Mouse (Mus musculus): ENCODE data around the gene Hs3st2.

The Hs3st2 gene

DNA sequence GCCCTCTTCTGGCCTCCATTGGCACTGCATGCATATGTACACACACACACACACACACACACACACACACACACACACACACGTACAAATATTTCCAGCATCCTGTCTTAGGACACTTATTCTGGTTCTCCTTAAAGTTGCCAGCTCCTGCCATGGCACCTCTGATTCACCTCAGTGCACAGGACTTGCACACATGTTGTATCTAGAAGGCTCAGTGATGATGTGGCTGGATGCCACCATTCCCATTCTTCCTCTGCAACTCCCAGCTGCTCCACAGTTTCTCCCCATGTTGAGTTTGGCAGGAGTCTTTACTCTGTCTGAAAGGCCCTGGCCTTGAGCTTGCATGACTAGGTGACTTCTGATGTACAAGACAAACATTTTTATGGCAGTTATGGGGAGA lies 65.1 kb downstream of the Hs3st2 start:
- DNase-seq (ENCODE audit: extremely low spot score, low read depth, low spot score): no peak

DNA sequence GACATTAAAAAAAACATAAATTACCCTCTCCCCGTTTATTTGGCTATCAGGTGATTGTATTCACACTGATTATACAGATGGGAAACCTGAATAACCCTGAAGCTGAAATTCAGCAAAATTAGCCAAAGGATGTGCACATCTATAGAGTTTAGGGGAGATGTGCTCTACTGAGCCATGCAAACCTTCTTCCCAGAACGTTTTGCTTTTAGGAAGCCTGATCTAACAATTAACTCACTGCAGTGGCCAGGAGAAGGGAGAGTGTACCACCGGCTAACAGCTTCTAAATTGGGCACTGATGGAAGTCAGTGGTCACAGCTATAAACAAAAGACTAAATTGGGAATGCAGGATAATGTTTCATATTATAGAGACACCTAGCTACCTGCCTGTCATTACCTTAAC lies 66.4 kb downstream of the Hs3st2 start:
- no peak for DNase-seq (ENCODE audit: extremely low spot score, low read depth, low spot score)

DNA sequence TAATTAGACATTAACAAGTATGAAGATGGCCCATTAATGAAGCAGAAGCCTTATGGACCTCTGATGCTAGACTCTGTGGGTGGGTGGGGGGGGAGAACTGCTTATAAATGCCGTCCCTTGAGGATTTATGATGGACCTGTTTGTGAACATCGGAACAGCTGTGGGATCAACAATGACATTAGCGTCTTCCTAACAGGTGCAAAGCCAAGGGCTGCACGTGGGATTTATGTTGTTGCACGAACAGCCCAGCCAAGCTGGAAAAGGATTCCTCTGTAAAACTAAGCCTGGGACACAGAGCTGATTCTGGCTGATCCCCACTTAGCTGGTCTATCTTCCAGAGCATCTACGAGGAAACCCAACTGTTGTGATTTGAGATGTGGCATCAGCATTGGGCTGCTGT lies 69.0 kb downstream of the Hs3st2 start:
- no peak for DNase-seq (ENCODE audit: extremely low spot score, low read depth, low spot score)

DNA sequence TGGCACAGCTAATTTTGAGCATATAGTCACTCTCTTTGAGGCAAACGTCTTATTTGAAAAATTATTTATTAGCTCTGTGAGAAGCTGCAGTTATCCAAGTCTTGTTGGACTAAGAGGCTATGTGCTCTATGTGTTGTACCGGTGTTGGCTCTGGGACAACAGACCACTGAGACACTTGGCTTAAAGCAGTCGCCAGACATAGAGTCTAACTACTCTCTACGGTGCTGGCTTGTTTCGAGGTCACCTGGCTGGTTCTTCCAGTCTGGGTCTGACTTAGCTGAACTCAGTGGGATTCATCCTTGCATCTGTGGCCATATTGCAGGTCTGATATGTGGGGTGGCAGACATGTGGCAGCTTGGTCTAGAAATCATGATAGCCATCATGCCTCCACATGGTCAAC lies 72.8 kb downstream of the Hs3st2 start:
- no peak for DNase-seq (ENCODE audit: extremely low spot score, low read depth, low spot score)

DNA sequence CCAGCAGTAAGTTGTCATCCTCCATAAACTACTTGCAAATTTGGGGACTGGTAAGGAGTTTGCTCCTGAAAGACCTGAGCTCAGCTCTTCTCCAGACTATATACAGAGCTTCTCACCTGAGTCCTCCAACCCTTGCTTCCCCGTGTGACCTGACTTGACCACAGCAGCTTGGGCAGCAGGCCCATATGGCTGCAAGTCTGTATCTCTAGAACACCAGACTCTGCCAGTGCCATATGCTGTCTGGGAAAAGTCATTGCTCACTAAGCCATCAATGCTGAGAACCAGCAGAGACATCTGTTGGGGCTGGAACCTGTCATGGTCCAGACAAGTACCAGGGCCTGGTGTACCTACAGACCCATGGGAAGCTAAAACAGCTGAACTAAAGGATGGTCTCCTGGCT lies 73.5 kb downstream of the Hs3st2 start:
- no peak for DNase-seq (ENCODE audit: extremely low spot score, low read depth, low spot score)

DNA sequence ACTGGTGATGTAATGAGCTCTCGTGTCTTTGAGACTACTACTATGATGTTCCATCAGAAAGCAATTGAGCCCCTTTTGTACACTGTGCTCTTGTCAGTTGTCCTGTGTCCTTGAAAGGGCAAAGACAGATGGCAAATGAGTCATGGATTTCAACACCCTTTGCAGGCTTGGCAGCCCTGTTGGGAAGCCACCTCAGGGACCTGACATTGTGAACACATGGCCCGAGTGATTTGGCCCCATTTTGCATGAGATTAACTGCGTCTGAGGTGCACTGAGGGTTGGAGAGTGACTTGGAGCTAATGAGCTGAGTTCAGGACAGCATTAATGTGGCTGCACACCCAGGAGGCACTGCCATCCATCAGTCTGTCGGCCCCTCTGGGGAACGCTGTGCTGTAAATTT lies 74.7 kb downstream of the Hs3st2 start:
- DNase-seq (ENCODE audit: extremely low spot score, low read depth, low spot score): no peak

DNA sequence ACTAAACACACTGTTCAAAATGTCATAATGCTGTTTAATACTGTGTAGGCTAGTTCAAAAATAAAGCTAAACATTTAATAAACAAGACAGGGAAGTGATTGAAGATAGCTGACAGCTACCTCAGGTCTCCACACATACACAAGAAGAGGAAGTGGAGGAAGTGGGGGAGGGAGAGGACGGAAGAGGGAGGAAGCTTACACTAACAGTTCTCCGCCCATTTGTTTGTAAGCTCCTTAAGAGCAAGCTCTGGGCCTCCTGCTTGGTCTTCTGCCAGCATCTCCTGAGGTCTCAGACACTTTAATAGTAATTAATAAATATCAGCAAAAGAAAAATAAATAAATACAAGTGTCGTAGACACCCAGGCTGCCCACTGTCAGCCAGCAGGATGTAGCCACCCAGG lies 77.8 kb downstream of the Hs3st2 start:
- DNase-seq (ENCODE audit: extremely low spot score, low read depth, low spot score): no peak

DNA sequence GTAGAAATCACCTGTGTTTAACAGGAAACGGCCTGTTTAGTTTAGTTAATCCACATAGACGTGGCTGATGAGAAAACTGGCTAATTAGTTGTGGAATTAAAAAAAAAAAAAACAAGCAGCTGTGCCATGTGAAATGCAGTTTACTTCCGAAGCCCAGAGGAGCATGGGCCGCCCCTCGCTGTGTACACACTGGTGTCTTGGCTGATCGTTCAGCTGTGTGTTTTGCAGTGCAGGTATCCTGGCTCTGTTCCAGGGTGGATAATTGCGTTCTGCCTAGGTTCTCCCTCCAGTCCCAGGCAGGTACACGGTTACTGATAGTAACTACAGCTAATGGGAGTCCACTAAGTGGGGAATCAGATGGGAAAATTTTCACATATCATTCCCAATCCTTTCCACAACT lies 86.6 kb downstream of the Hs3st2 start:
- no peak for DNase-seq (ENCODE audit: extremely low spot score, low read depth, low spot score)

DNA sequence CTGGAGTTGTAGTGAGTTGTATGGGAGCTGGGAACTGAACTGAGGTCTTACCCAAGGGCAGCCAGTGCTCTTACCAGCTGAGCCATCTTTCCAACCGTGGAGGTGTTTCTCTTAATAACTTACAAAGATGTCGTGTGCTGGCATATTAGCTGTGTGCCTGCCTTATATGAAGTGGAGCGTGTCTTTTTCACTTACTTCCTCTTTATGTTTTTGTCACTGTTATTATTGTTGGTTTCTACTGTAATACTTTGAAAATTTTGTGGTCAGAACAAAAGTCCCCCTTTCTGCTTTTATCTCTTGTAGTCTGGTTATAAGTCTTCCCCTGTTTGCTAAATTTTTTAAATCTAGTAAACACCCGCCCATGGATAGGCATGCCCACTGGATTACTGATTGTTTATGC lies 88.4 kb downstream of the Hs3st2 start:
- no peak for DNase-seq (ENCODE audit: extremely low spot score, low read depth, low spot score)

DNA sequence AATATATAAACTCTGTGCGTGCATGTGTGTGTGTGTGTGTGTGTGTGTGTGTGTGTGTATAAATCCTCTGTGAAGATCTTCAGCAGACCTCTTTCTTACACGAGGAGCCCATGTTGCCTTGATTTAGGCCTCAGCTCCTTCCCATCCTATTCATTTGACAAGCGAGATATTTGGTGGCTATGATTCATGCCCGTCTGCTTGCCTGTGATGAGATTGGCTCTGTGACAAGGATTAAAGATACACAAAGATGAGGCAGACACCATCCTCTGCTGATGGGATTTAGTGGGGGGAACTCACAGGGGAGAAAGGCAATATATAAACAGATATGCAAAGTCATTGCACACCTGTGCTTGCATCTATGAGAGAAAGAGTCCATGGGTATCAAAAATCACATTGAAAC lies 92.9 kb downstream of the Hs3st2 start:
- no peak for DNase-seq (ENCODE audit: extremely low spot score, low read depth, low spot score)

DNA sequence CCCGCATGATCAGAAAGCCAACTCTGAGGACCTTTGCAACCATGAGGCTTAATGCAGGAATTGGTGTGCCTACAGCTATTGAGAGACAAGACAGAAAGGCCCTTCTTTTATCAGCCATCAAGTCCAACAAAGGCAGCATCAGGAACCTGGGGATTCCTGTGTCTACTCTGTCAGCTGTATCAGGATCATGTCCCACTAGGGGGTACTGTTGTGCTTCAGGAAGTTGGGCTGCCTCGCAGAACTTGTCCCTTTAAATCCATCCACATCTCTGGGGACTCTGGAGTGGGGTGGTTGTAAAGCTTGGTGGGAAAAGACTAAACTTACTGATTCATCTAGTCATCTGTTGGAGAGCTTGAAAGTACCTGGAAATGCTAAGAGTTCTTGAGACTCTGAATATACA lies 93.6 kb downstream of the Hs3st2 start:
- no peak for DNase-seq (ENCODE audit: extremely low spot score, low read depth, low spot score)

DNA sequence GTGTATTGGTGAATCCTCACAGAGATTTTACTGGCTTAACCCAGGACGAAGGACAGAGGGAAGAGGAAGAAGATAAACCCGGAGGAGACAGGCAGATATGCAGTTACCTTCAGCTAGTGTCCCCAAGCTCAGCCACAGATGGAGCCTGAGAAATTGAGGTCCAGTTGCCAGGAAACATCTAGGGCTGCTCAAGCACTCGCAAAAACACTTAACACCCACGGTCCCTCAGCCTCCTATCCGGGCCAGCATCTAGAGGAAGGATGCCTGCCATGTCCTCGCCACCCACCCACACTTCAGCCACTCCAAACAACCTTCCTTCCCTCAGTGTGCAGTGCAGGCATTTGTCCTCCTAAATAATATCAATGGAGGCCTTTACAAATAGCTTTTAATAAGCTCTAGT lies 95.6 kb downstream of the Hs3st2 start:
- no peak for DNase-seq (ENCODE audit: extremely low spot score, low read depth, low spot score)

DNA sequence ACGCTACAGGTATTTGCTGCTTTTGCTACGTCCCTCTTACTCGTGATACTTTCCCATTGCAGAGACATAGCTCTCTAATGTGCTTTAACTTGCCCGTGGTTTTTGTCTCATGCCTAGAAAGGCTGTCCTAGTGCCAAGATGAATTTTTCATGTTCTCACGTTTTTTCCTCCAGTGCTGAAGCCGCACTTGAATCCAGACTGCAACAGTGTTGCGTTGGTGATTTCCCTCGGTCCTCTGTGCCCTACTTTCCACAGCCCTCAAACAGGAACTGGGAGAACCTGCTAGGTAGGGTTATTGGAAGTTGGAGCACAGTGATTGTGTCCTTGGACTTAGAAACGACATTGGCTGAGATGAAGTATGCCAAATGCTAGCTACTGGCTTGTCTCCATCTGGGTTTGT lies 97.7 kb downstream of the Hs3st2 start:
- DNase-seq (ENCODE audit: extremely low spot score, low read depth, low spot score): no peak

DNA sequence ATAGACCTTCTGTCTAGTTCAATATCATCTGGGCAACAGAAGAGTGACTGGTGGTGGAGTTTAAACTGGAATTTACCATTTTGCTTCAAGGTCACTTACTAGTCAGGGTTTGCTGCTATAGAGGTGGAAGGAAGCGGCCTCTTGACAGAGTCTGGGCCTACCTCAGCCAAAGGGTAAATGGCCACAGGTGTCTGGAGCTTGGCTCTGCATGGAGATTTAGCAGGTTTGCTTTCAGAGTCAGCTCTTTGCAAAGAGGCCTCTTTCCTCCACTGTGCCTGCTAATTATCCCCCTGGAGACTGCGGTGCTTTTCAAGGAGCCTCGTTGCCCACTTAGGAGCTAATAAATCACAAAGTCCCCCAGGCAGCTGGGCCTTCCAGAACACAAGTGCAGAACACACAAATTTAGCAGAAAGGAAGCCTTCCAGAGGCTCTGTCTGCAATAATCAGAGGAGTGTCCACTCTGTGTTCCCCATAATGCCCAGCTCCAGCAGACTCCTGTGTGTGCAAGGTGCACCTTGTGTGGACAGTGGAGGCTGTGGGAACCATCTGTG lies 99.9 kb downstream of the Hs3st2 start:
- peak; percentile 42 for DNase-seq (ENCODE audit: extremely low spot score, low read depth, low spot score)

DNA sequence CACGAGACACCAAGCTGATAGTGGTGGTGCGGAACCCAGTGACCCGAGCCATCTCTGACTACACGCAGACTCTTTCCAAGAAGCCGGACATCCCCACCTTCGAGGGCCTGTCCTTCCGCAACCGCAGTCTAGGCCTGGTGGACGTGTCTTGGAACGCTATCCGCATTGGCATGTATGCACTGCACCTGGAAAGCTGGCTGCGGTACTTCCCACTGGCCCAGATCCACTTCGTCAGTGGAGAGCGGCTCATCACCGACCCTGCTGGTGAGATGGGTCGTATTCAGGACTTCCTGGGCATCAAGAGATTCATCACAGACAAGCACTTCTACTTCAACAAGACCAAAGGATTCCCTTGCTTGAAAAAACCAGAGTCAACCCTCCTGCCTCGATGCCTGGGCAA lies 108.9 kb downstream of the Hs3st2 start:
- no peak for DNase-seq (ENCODE audit: extremely low spot score, low read depth, low spot score)

DNA sequence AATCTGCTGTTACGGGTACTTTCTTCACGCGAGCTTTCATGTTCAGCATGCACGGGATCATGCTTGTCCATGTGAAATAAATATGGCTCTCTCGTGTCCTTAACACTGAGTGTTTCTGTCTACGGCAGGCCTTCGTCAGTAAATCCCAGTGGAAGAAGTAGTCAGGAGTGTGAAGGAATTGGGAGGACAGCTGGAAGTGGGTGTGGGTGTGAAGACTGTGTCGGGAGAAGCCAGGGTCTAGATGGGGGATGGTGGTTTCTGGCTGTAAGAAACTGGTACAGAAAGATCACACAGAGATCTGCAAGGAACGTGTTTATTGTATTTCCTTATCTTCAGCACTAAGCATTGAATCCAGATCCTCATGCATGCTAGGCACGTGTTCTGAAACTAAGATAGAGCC lies 110.0 kb downstream of the Hs3st2 start:
- no peak for DNase-seq (ENCODE audit: extremely low spot score, low read depth, low spot score)

DNA sequence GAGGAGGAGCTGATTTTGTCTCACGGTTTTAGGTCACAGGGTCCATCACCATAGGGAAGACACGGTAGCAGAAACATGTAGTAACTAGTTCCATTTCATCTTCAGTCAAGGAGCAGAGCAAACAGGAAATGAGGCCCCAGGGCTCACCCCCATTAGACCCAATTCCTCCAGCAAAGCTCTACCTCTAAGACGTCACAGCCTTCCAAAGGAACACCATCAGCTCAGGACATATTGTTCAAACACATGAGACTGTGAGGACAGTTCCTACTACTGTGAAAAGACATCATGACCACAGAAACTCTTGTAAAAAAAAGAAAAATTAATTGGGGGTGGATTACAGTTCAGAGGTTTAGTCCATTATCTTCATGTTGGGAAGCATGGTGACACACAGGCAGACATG lies 125.1 kb downstream of the Hs3st2 start:
- no peak for DNase-seq (ENCODE audit: extremely low spot score, low read depth, low spot score)

DNA sequence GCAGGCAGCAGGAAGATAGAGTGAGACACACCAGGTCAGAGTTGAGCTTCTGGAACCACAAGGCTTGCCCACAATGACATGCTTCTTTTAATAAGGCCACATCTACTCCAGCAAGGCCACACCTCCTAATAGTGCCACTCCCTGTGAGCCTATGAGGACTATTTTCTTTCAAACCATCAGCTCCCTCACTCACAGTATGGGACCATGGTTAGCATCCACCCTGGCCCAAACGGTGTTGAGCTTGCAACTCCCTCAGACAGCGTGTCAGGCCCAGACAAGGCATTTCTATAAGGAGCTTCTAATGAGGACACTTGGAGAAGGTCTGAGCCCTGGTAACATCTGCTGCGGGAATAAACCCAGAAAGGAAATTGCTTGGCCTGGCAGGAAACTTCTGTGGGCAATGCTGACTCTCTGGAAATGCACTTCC lies 125.5 kb downstream of the Hs3st2 start:
- DNase-seq (ENCODE audit: extremely low spot score, low read depth, low spot score): no peak

DNA sequence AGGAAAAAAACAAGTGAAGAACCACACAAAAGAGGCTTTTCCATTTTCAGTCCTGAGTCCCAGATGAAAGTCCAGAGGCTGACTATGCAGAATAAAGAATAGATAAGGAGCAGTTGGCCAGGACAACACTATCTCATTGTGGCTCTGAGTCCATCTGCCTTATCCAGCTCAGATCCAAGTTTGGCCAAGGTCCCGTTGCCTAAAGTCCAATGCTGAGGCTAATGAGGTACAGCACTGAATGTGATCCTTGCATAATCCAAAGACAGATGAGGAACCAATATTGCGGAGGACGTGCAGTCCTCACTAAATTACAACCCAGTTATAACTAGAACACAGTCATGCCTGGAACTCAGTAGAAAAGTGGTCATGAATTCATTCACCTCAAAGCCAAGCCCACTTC lies 130.5 kb downstream of the Hs3st2 start:
- no peak for DNase-seq (ENCODE audit: extremely low spot score, low read depth, low spot score)

DNA sequence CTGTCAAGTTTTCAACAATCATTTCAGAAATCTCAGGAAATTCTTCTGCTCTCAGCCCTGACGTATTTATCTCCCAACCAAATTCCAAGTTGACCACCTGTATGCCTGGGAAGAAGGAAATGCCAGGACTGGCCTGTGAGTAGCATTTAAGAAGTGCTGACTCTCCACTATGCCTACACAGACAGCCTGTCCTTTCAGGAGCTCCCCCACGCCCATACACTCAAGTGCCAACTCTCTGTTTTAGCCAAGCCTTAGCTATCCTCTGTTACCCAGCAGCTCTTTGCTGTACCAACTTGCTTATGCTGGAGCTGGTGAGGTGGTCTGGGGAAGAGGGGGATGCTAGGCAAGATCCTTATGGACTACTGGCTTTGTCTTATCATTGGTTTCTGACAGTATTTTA lies 137.4 kb downstream of the Hs3st2 start:
- no peak for DNase-seq (ENCODE audit: extremely low spot score, low read depth, low spot score)

DNA sequence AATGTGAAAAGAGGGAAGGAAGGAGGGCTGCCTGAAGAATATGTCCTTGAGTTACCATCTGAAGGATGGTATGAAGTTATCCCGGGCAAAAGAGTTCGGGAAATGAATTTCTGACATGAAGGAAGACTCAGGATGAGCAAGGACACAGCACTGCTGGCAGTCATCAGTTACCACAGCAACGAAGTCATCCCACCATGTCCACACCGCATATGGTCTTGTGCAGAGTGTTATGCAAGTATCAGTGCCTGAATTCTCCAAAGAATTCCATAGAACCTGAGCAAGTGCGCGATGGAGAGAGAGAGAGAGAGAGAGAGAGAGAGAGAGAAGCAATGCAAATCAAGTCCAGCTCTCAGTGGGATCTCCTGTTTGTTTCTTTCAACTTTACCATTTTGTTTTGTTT lies 142.0 kb downstream of the Hs3st2 start:
- no peak for DNase-seq (ENCODE audit: extremely low spot score, low read depth, low spot score)

DNA sequence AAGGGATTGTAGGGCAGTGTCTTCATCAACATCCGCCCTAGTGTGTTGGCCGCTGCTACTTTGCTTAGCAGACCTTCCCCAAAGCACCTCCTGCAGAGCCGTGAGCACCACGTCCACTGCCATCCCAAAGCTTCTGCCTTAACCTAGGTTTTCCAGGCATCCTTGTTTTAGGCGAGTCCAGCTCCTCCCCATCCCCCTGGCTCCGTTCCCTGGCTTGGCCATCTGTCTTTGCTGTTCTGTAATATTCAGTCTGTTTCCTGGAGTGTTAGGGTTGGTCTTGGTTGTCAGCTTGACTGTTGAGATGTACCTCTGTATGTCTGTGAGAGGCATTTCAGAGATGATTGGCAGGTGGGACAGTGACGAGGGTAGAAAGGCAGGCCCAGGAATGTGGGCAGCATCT lies 142.7 kb downstream of the Hs3st2 start:
- DNase-seq (ENCODE audit: extremely low spot score, low read depth, low spot score): no peak

DNA sequence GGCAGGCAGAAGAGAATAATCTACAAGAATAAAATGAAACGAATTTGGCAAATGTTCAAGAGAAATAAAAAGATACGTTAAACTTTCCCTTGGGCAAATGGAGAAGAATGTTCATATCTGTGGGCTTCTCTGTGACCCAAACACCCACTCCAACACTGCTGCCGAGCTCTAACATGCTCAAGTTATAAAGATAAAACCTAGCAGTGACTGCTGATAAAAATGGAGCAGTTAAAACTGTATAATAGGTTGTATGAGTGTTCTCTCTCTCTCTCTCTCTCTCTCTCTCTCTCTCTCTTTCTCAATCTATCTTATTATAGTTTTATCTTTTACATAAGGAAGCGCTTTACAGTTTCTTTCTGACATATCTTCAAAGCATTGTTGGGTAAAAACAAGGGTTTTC lies 144.3 kb downstream of the Hs3st2 start:
- no peak for DNase-seq (ENCODE audit: extremely low spot score, low read depth, low spot score)

Data from hindlimb bud, embryonic 11.5 days (tissue).